Mouse (Mus musculus) left cerebral cortex, postnatal 25 days (tissue): ENCODE results near the gene Tmtc2. TPM values are rescaled to one million over a fixed set of nuclear protein-coding genes. Genes with fewer than 3 reads are reported as not detected.

Experiments
- DNase-seq, 2 experiments: peaks; one replicate each; pipeline ENCODE4 v3.0.0; 2022; ENCODE audit warnings: low spot score in 2 of 2, mixed read lengths in 1 of 2
- intact Hi-C: fragments of 180-260 bp; cut with DNase I; formaldehyde crosslinking; loops from one replicate; pipeline ENCODE4 v1.15.1; 2025
- total RNA-seq, 2 experiments: library from RNA; stranded (reverse); gene quantifications; 2 replicates each; pipeline ENCODE4 v1.2.3; 2021

The Tmtc2 gene
- total RNA-seq, 2 experiments from 2014 or later: 9.9 to 10.4 TPM

DNA sequence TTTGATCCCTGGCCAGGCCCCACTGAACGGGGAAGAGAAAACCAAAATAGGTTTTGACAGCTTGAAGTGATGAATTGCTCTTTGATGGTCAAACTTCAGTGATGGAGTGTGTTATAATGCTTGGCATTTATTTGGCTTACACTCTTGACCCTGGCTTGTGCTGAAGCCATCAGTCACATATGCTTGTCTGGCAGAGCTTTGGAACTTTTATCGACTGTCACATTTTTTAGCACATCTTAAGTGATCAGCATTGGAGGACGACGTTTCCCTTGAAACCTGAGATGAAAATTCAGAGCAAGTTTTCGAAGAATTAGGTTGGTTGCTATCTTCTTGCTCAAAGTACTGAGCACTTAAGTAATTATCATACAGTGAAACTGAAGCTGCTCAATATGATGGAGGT is 346.6 kb downstream of the Tmtc2 start:
- no peak for DNase-seq
- intact Hi-C loops: no loop called here

DNA sequence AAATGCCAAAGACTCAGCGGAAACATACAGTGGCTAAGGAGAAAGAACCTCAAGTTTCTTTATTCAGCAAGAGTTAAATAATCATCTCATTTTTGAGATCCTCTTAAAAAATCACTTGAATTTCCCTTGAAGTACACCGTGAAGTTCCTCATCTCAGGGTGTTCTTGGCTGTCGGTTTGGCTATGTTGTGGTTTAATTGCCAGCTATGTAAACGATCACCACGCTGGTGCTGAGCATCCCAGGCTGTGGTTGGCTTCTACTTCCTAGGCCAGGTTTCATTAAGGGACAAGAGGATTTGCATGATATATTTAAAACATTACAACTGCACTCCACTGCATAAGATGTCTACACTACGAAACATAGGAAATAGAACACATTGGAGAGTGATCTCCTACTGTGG is 348.5 kb downstream of the Tmtc2 start:
- DNase-seq: no peak
- intact Hi-C loops: no loop called here

DNA sequence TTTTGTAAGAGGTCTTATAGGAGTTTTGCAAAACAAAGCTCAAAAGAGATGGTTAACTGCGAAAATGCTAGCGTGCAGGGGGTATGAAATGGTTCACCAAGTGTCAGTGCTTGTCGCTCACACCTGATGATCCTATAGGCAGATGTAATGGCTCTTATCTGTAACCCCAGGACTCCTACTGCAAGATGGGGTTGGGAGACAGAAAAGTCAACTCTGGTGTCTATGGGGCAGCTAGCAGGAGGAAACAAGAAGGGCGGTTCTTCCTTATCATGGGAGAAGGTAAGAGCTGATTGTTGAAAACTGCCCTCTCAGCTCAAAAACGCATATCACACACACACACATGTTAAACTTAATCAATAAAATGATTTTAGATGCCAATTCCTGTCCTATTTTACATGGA is 351.3 kb downstream of the Tmtc2 start:
- intact Hi-C loops: no loop called here
- no peak for DNase-seq

DNA sequence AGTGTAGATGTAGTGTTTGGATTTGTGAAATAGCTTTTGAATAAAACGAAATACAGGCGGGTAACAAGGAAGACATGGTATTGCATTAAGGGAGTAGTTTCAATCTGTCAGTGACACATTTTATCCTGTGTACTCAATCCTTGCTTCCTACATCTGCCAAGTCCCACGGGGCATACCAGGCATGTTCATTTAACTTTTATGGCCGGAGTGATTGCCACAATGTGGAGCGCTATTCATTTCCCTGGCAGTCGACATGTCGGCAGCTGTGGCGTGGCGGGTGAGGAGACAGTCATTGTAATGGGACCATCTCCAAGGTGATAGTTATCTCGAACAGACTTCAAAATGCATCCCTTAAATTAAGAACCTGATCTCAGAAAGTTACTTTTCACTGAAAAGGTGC is 372.8 kb downstream of the Tmtc2 start:
- DNase-seq: no peak
- intact Hi-C loops: no loop called here

DNA sequence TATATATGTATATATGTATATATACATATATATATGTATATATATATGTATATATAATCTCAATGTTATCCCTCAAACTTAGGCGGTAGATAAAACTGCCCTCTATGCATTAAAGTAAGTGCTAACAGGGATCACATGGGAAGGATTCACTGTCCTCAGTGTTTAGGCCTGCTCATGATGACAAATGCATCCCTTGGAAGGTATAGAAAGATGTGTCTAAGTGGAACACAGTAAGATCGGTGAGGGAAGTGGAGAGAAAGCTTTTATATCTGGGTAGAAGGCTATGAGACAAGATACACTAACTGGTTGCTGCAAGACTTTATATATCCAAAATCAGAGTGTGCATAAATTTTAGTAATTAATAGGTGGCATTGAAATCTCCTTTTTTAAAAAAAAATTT is 373.6 kb downstream of the Tmtc2 start:
- intact Hi-C loops: no loop called here
- no peak for DNase-seq

DNA sequence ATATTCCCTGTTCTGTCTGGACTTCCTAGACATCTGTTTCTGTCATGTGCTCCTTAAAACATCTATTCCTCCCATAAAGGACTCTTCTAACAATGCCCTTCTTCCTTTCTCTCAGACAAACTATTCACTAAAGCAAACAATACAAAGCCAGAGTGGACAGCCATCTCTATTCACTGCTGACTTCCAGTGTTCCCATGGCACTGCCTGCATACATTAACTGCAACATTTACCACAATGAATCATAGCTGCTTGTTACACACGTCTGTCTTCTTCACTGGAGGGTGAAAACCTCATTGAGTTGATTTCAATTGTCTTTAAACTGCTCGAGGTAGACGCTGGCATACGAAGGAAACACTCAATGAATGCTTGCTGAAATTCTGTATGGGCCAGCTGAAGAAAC is 374.2 kb downstream of the Tmtc2 start:
- intact Hi-C loops: no loop called here
- DNase-seq: no peak

DNA sequence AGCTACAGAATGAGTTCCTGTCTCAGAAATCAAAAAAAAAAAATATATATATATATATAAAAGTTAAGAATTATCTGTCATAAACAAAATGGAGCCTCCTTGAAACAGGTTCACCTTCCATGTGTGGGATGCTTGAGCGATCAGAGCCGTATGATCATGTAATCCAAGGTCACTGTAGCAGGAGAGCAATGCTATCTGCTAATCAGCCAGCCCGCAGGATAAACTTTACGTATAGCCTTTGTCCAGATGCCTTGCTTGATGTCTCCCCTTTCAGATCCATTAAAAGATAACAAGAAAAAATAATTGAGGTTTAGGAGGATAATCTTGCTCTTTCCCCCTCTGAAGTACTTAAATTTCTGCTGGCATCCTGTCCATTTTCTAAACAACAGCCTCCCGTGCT is 374.7 kb downstream of the Tmtc2 start:
- intact Hi-C loops: no loop called here
- DNase-seq: no peak

- intact Hi-C loops: no loop called here
- no peak for DNase-seq
Measured at GRCm38 (mm10) chr10:105195377-105195776, 378.9 kb downstream of the Tmtc2 start.

- no peak for DNase-seq
- intact Hi-C loops: no loop called here
Measured at GRCm38 (mm10) chr10:105193756-105194460, 380.3 kb downstream of the Tmtc2 start.

GRCm38 (mm10) chr10:105192071-105192470 is 382.2 kb downstream of the Tmtc2 start:
- peak; percentile 11 to 85 for DNase-seq
- intact Hi-C loops: no loop called here

DNA sequence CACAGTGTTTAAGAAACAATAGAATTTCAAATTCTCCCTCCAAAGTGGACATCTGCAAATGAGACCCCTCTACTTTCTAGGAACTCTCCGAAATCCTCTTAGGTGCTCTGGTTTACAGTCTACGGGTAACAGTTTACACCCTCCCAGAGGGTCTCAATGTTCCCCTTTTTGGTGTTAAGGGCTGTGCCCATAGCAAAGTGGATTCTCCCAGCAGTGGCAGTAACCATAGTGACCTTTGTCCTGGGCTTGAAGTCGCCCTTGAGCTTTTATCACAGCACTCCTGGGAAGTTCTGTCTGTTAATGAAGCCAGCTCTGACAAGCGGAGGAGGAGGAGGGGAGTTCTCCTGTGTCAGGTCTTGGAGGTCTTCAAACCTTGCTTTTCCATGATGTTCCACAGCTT is 384.5 kb downstream of the Tmtc2 start:
- no peak for DNase-seq
- intact Hi-C loops: no loop called here

GRCm38 (mm10) chr10:105186636-105187035 is 387.6 kb downstream of the Tmtc2 start:
- intact Hi-C loops: no loop called here
- no peak for DNase-seq

GRCm38 (mm10) chr10:105168443-105169102 is 405.7 kb downstream of the Tmtc2 start:
- intact Hi-C loops: no loop called here
- DNase-seq: no peak

DNA sequence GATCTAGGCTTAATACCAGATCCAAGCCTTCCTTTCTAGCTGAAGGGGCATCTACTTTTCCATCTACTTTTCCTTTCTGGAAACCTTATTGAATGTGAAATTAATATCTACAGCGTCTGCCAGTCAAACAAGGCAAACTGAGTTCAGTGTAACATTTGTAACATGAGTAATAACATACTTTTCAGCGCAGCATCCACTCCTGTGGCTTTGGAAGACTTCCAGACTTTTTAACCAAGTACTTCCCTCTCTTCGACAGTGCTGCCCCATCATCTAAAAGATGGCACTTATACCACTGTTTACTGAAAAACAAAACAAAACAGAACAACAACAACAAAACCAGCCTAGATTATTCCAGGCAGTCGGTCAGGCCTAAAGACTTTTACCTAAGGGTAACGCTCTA is 409.0 kb downstream of the Tmtc2 start:
- intact Hi-C loops: no loop called here
- DNase-seq: no peak

- DNase-seq: no peak
- intact Hi-C loops: no loop called here
Measured at GRCm38 (mm10) chr10:105153789-105154188, 420.5 kb downstream of the Tmtc2 start.

GRCm38 (mm10) chr10:105144382-105144781 is 429.9 kb downstream of the Tmtc2 start:
- no peak for DNase-seq
- intact Hi-C loops: no loop called here

- intact Hi-C loops: no loop called here
- no peak for DNase-seq
Measured at GRCm38 (mm10) chr10:105142201-105142600, 432.1 kb downstream of the Tmtc2 start.
